Mouse (Mus musculus) cortical plate, adult 2 months (tissue): ENCODE data around the gene Slc23a2.

ENCODE experiments used
- CTCF ChIP-seq: fragments of 200-500 bp; IDR thresholded peaks from 2 replicates; pipeline ENCODE4 v1.5.1; 2011; ENCODE audit warnings: mild to moderate bottlenecking, control low read depth, low read length; ENCODE audit not compliant: insufficient read depth; ENCODE audit errors: extremely low read depth
- POLR2A ChIP-seq: fragments of 200-500 bp; IDR thresholded peaks from 2 replicates; pipeline ENCODE4 v1.6.1; 2011; ENCODE audit warnings: mild to moderate bottlenecking, low read length, control low read depth; ENCODE audit not compliant: insufficient read depth; ENCODE audit errors: extremely low read depth

DNA sequence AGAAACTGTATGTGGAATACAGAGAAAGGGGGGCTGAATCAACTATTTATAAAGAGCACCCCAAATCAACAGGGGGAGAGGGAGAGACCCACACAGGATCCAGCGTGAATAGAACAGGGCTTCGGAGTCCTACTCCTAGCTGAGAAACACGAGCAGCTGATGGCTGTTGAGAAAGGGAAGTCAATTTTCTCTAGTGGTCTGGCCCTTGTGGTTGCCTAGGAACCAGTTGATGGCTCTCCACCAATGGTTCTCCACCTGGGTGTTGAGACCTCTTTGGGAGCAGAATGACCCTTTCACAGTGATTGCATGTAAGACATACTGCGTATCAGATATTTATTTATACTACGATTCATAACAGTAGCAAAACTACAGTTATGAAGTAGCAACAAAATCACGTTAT is 49.1 kb downstream of the Slc23a2 start:
- TF ChIP-seq CTCF (no peak), POLR2A (no peak)
